19 mouse cellular contexts compared by ENCODE assay signal in genomic region chr10:37210223-37210622, GRCm38 (mm10).
A peak's percentile ranks its signal among the peaks of the same experiment; 100 is the strongest.
DNase-seq lines count a peak whose midpoint lies in the region; ATAC-seq and TF ChIP-seq lines count a peak whose summit lies in the region.
"Had no signal": no experiment of that assay in that cellular context is flagged by ENCODE, and none has a peak within 500 bp of the region (broad histone marks: within the 10 kb centered on the region; RNA-seq: fewer than 3 reads in every experiment).

No protein-coding gene starts in this region.

- H3K4me3 ChIP-seq in intestine, embryonic 14.5 days (ENCODE audit: low read depth, low read length): no peak overlapping the region
- H3K4me3 ChIP-seq in intestine, postnatal 0 days (ENCODE audit: low read depth, low read length): no peak overlapping the region
- H3K4me3 ChIP-seq in lung, adult 2 months (replicated peaks; ENCODE audit: extremely low read depth, low read depth, low read length): no peak overlapping the region
- H3K4me3 ChIP-seq: embryonic facial prominence, embryonic 10.5 days; embryonic facial prominence, embryonic 12.5 days; forebrain, embryonic 13.5 days; forebrain, embryonic 15.5 days had no signal

- TF ChIP-seq CTCF in intestine, postnatal 0 days (IDR thresholded peaks at IDR 0.05; ENCODE audit: low read depth): no peak
- no peak for TF ChIP-seq CTCF in lung, adult 2 months (IDR thresholded peaks at IDR 0.05; ENCODE audit: insufficient read depth, low read length)

- ATAC-seq in intestine, embryonic 14.5 days (replicated peaks; ENCODE audit: low FRiP score, low TSS enrichment, low read depth): no peak
- no peak for ATAC-seq in intestine, postnatal 0 days
- ATAC-seq in granulocyte monocyte progenitor cell, adult 5-6 weeks (replicated peaks; ENCODE audit: poor library complexity, severe bottlenecking): peak; percentile 80
- peak; percentile 83 for ATAC-seq in megakaryocyte progenitor cell, adult 5-6 weeks (replicated peaks; ENCODE audit: poor library complexity)
- ATAC-seq: forebrain, embryonic 13.5 days; forebrain, embryonic 15.5 days had no signal

- WGBS in intestine, embryonic 14.5 days: 81% methylated on average over 1 of the region's 1 CpGs
- 92% methylated on average over 1 of the region's 1 CpGs for WGBS in intestine, postnatal 0 days
- 88% methylated on average over 1 of the region's 1 CpGs for WGBS in lung, adult 2 months

- no peak for TF ChIP-seq POLR2A in lung, adult 2 months (IDR thresholded peaks at IDR 0.05; ENCODE audit: borderline replicate concordance, extremely low read depth, low read depth, low read length)

- no peaks in the 10 kb centered on the region for H3K4me1 ChIP-seq in intestine, embryonic 14.5 days (replicated peaks; ENCODE audit: control insufficient read depth, insufficient read depth, low read length)
- H3K4me1 ChIP-seq in intestine, postnatal 0 days (replicated peaks; ENCODE audit: control insufficient read depth, insufficient read depth, low read length): no peaks in the 10 kb centered on the region
- no peaks in the 10 kb centered on the region for H3K4me1 ChIP-seq in lung, adult 2 months (ENCODE audit: control insufficient read depth, insufficient read depth, low read length)
- H3K4me1 ChIP-seq: embryonic facial prominence, embryonic 10.5 days; embryonic facial prominence, embryonic 12.5 days; forebrain, embryonic 15.5 days had no signal

- H3K9me3 ChIP-seq in intestine, embryonic 14.5 days (ENCODE audit: control insufficient read depth, low read length): no peaks in the 10 kb centered on the region
- no peaks in the 10 kb centered on the region for H3K9me3 ChIP-seq in intestine, postnatal 0 days (ENCODE audit: control insufficient read depth)
- H3K9me3 ChIP-seq: embryonic facial prominence, embryonic 10.5 days; embryonic facial prominence, embryonic 12.5 days; forebrain, embryonic 13.5 days; forebrain, embryonic 15.5 days had no signal

- H3K36me3 ChIP-seq in intestine, embryonic 14.5 days (ENCODE audit: control insufficient read depth, insufficient read depth, low read length): no peaks in the 10 kb centered on the region
- no peaks in the 10 kb centered on the region for H3K36me3 ChIP-seq in intestine, postnatal 0 days (ENCODE audit: control insufficient read depth, insufficient read depth)
- H3K36me3 ChIP-seq: embryonic facial prominence, embryonic 10.5 days; embryonic facial prominence, embryonic 12.5 days; forebrain, embryonic 15.5 days had no signal

- DNase-seq in intestine, embryonic 14.5 days (ENCODE audit: low spot score): peak; percentile 43
- DNase-seq in adipocyte (ENCODE audit: low spot score): peak; percentile 21
- no peak for DNase-seq in kidney, postnatal 14 days
- DNase-seq in lung, adult 2 months: no peak
- DNase-seq: adrenal gland, adult 8-10 months; adrenal gland, postnatal 14 days; adrenal gland, postnatal 36 days; cerebellum, adult 11-12 months; cerebellum, adult 2 months; cerebellum, adult 9-10 months; cerebellum, postnatal 10 days; cerebellum, postnatal 25 days had no signal

- H3K4me2 ChIP-seq in intestine, embryonic 14.5 days (ENCODE audit: low read length): no peak overlapping the region
- H3K4me2 ChIP-seq in intestine, postnatal 0 days (replicated peaks; ENCODE audit: low read depth): no peak overlapping the region
- H3K4me2 ChIP-seq: embryonic facial prominence, embryonic 12.5 days; forebrain, embryonic 13.5 days; forebrain, embryonic 15.5 days had no signal

- no peaks in the 10 kb centered on the region for H3K27me3 ChIP-seq in intestine, embryonic 14.5 days (replicated peaks; ENCODE audit: control insufficient read depth, insufficient read depth, low read length)
- H3K27me3 ChIP-seq in intestine, postnatal 0 days (replicated peaks; ENCODE audit: control insufficient read depth, insufficient read depth, low read length): no peaks in the 10 kb centered on the region
- H3K27me3 ChIP-seq: embryonic facial prominence, embryonic 12.5 days; forebrain, embryonic 13.5 days; forebrain, embryonic 15.5 days had no signal

- no peak overlapping the region for H3K27ac ChIP-seq in intestine, embryonic 14.5 days (ENCODE audit: low read depth)
- no peak overlapping the region for H3K27ac ChIP-seq in intestine, postnatal 0 days (ENCODE audit: low read depth, low read length)
- H3K27ac ChIP-seq: embryonic facial prominence, embryonic 10.5 days; embryonic facial prominence, embryonic 12.5 days; forebrain, embryonic 13.5 days; forebrain, embryonic 15.5 days had no signal

- H3K9ac ChIP-seq in intestine, embryonic 14.5 days (ENCODE audit: low read length): no peak overlapping the region
- no peak overlapping the region for H3K9ac ChIP-seq in intestine, postnatal 0 days (ENCODE audit: low read depth, low read length)
- H3K9ac ChIP-seq: embryonic facial prominence, embryonic 12.5 days; forebrain, embryonic 13.5 days; forebrain, embryonic 15.5 days had no signal

Comparison
In these comparisons a context has a peak if more than half of its experiments do, and no peak if none do; other contexts are left out.
1. ATAC-seq: peak in granulocyte monocyte progenitor cell, adult 5-6 weeks (single experiment) and megakaryocyte progenitor cell, adult 5-6 weeks (single experiment); none in intestine, embryonic 14.5 days (single experiment) and intestine, postnatal 0 days (single experiment).
2. DNase-seq: peak in intestine, embryonic 14.5 days (single experiment) and adipocyte (single experiment); none in kidney, postnatal 14 days (single experiment) and lung, adult 2 months (single experiment).